Mouse (Mus musculus): ENCODE measurements around the gene Nme4.

DNA sequence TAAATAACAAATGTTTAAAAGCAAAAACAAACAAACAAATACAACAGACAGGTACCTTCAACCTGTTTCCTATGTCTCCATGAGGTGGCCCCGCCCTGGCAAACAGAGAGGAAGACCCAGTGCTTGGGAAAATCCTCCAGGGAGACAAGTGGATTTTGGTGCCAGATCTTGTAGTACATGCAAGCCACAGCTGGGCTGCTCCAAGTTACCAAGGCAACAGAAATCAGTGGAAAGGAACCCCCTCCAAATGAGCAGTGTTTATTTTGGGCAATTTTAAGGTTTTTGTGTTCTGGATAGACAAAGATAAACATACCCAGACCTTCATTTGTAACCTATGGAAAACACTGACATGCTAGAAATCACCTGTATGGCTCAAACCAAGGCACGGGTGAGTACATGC lies 16.6 kb downstream of the Nme4 start:
- TF ChIP-seq ZNF384 (IDR thresholded peaks at IDR 0.05; ENCODE audit: low read depth, low read length) (no peak), TCF12 (IDR thresholded peaks at IDR 0.05; ENCODE audit: low read depth, low read length) (no peak), ETS1 (conservative IDR thresholded peaks at IDR 0.05; ENCODE audit: low read depth, low read length) (no peak), CHD2 (IDR thresholded peaks at IDR 0.05; ENCODE audit: low read length) (no peak), E2F4 (IDR thresholded peaks at IDR 0.05; ENCODE audit: insufficient replicate concordance, low read depth, low read length) (no peak), CTCF (conservative IDR thresholded peaks at IDR 0.05 in 1 of 2, IDR thresholded peaks at IDR 0.05 in 1 of 2; ENCODE audit: low read depth in 2 of 2, low read length in 2 of 2) (no peak), NELFE (IDR thresholded peaks at IDR 0.05; ENCODE audit: low read depth, low read length) (no peak), POLR2A (IDR thresholded peaks at IDR 0.05; ENCODE audit: low read depth, low read length) (no peak), USF1 (IDR thresholded peaks at IDR 0.05; ENCODE audit: low read depth, low read length) (no peak), USF2 (conservative IDR thresholded peaks at IDR 0.05; ENCODE audit: low read depth, low read length) (no peak)

All from CH12.LX (cell line).